ENCODE assay signal across 8 mouse cellular contexts in genomic region chr15:79347165-79347844, GRCm38 (mm10). TPM values are rescaled to one million over a fixed set of nuclear protein-coding genes. Genes with fewer than 3 reads are reported as not detected.
DNase-seq lines count a peak whose midpoint lies in the region; ATAC-seq lines count a peak whose summit lies in the region.

No protein-coding gene starts in this region.

- H3K36me3 ChIP-seq in intestine, embryonic 14.5 days (ENCODE audit: control insufficient read depth, insufficient read depth, low read length): no peaks in the 10 kb centered on the region

- H3K4me2 ChIP-seq in intestine, embryonic 14.5 days (ENCODE audit: low read length): peak overlapping the region; percentile 82

- WGBS in intestine, embryonic 14.5 days: under 1% methylated on average over 61 of the region's 61 CpGs

- peak overlapping the region; percentile 73 for H3K4me3 ChIP-seq in intestine, embryonic 14.5 days (ENCODE audit: low read depth, low read length)

- peak overlapping the region; percentile 87 for H3K9ac ChIP-seq in intestine, embryonic 14.5 days (ENCODE audit: low read length)

- H3K27ac ChIP-seq in intestine, embryonic 14.5 days (ENCODE audit: low read depth): peak overlapping the region; percentile 99

- H3K27me3 ChIP-seq in intestine, embryonic 14.5 days (replicated peaks; ENCODE audit: control insufficient read depth, insufficient read depth, low read length): no peaks in the 10 kb centered on the region

- peak; percentile 93 to 97 for DNase-seq in adrenal gland, adult (ENCODE audit: inconsistent age in 2 of 2, low spot score in 1 of 2)
- DNase-seq in embryo, embryonic 10 days (ENCODE audit: low spot score): peak; percentile 96
- peak; percentile 89 for DNase-seq in gastrocnemius, postnatal 14 days
- peak; percentile 99 for DNase-seq in intestine, embryonic 14.5 days (ENCODE audit: low spot score)
- peak; percentile 87 to 92 for DNase-seq in left cerebral cortex, postnatal 14 days (ENCODE audit: low spot score in 2 of 2)
- peak; percentile 86 for DNase-seq in right cerebral cortex, postnatal 25 days
- peak; percentile 86 to 93 for DNase-seq in urinary bladder, postnatal 4 days (ENCODE audit: low spot score in 2 of 2)

- ATAC-seq in intestine, embryonic 14.5 days (replicated peaks; ENCODE audit: low FRiP score, low TSS enrichment, low read depth): peak; percentile 91
- ATAC-seq in megakaryocyte-erythroid progenitor cell, adult 5-6 weeks (replicated peaks; ENCODE audit: low FRiP score, low TSS enrichment, poor library complexity, severe bottlenecking): peak; percentile 49

- intact Hi-C loops in gastrocnemius, postnatal 14 days (cut with DNase I; ENCODE audit: low total_unique reads): loop anchor here (10.0 kb wide), 1 partner anchor 73 kb away; no protein-coding TSS in a partner anchor
- intact Hi-C loops in left cerebral cortex, postnatal 14 days (cut with DNase I): no loop called here

- H3K9me3 ChIP-seq in intestine, embryonic 14.5 days (ENCODE audit: control insufficient read depth, low read length): no peaks in the 10 kb centered on the region

- peaks cover 13% of the 10 kb centered on the region for H3K4me1 ChIP-seq in intestine, embryonic 14.5 days (replicated peaks; ENCODE audit: control insufficient read depth, insufficient read depth, low read length)

RNA-seq across cellular contexts. Expression of gene Maff, which starts 0.9 kb away (rescaled TPM):
- 1 to 10 TPM; 1.4 to 2.7 TPM for total RNA-seq in gastrocnemius, postnatal 14 days (2021)
- 6.4 and 8.9 TPM in 2 replicates for polyA plus RNA-seq in intestine, embryonic 14.5 days (2014; fragmentation: Nextera tagmentation; extraction: Ambion mirVana)
- total RNA-seq in left cerebral cortex, postnatal 14 days (2021): 1 to 10 TPM; 1.4 to 2.6 TPM
- total RNA-seq in megakaryocyte-erythroid progenitor cell, adult 5-6 weeks (2014; fragmentation: Nextera tagmentation): 2.7 TPM in 1 of 2 replicates, not detected in the other
- 6.7 and 8.8 TPM in 2 replicates for total RNA-seq in megakaryocyte-erythroid progenitor cell, adult 5-6 weeks (2017)

RNA-seq across cellular contexts. Expression of gene Pla2g6, which starts 19.1 kb away (rescaled TPM):
- 1 to 10 TPM; 9.0 to 9.8 TPM for total RNA-seq in gastrocnemius, postnatal 14 days (2021)
- polyA plus RNA-seq in intestine, embryonic 14.5 days (2014; fragmentation: Nextera tagmentation; extraction: Ambion mirVana): 17.0 and 20.7 TPM in 2 replicates
- 10 to 100 TPM; 21.5 to 23.0 TPM for total RNA-seq in left cerebral cortex, postnatal 14 days (2021)
- 26.7 and 34.4 TPM in 2 replicates for total RNA-seq in megakaryocyte-erythroid progenitor cell, adult 5-6 weeks (2014; fragmentation: Nextera tagmentation)
- 8.0 and 12.4 TPM in 2 replicates for total RNA-seq in megakaryocyte-erythroid progenitor cell, adult 5-6 weeks (2017)

RNA-seq across cellular contexts. Expression of gene Tmem184b, which starts 56.1 kb away (rescaled TPM):
- 10 to 100 TPM; 31.5 to 32.6 TPM for total RNA-seq in gastrocnemius, postnatal 14 days (2021)
- 53.0 and 56.6 TPM in 2 replicates for polyA plus RNA-seq in intestine, embryonic 14.5 days (2014; fragmentation: Nextera tagmentation; extraction: Ambion mirVana)
- total RNA-seq in left cerebral cortex, postnatal 14 days (2021): 10 to 100 TPM; 56.2 to 56.8 TPM
- total RNA-seq in megakaryocyte-erythroid progenitor cell, adult 5-6 weeks (2014; fragmentation: Nextera tagmentation): 8.3 and 9.2 TPM in 2 replicates
- total RNA-seq in megakaryocyte-erythroid progenitor cell, adult 5-6 weeks (2017): 1.8 and 5.0 TPM in 2 replicates

Comparison
In these comparisons a context has a peak if more than half of its experiments do, and no peak if none do; other contexts are left out.
1. Peak in every context shown above with its lines: DNase-seq, ATAC-seq, H3K4me3 ChIP-seq and H3K27ac ChIP-seq.